Mouse (Mus musculus) CD4-positive, CD25-positive, alpha-beta regulatory T cell, adult 4 months (primary cell): ENCODE data around the gene Hoxa7. TPM values are rescaled to one million over a fixed set of nuclear protein-coding genes. Genes with fewer than 3 reads are reported as not detected.

Experiments
- ATAC-seq: one replicate; pipeline ENCODE4 v1.8.0; 2017
- polyA plus RNA-seq, 2 experiments: library from polyadenylated mRNA; unstranded; fragments of 100-300 nt; shearing (Covaris generic); gene quantifications; one replicate each; pipeline ENCODE4 v1.2.1; 2017

Gene Hoxa7
- polyA plus RNA-seq, 2 experiments from 2014 or later = not detected

DNA sequence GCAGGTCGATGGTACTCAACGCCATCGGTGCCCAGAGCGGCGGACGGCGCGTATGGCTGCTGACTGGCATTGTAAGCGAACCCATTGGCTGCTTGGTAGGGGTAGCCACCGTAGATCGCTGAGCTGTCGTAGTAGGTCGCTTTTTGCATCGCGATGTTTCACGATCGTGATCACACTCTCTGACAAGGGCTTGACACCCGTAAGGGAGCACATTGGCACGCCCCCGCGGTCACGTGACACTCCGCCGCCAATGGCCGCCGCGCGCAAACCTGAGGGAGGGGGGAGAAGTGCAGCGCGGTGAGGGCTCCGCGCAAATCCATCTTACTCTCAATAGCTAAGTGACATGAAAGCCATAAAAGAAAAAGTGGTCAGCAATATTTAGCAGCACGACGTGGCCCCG is 49.2 kb downstream of the Hoxa7 start:
- no peak for ATAC-seq

DNA sequence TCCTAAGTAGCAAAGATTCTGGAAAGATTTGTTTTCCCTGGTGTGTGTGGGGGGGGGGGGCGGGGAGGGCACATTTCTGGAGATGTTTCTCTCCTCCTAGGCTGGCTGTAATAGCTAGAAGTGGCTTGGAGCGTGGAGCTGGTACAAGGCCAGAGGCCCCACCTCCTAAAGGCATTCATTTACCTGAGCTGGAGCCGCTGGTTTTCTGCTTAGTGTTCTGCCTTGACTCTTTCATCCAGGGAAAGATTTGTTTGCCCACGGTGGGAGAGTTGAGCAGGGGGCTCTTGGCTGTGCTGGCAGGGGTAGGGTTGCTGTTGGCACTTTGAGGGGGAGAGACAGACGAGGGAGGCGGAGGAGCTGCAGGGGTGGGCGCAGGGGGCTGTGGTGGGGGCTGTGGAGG is 49.7 kb downstream of the Hoxa7 start:
- ATAC-seq = no peak

DNA sequence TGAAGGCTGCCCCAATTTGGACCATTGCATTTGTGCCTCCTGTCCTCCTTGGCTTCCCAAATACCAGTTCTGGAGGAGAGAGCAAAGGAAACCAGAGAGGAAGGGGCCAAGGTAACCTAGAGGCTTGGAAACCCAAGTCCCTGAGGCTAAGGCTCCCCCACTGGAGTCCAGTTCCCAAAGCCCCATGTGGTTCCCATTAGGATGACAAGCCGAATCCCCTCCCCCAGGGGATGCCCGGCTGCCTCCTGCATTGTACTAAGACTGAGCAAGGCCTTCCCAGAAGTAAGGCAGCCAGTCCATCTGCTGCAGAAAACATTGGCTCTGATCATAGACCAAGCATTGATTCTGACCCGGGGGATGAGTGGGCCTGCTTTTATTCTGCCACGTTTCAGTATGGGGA is 50.3 kb downstream of the Hoxa7 start:
- ATAC-seq = no peak

DNA sequence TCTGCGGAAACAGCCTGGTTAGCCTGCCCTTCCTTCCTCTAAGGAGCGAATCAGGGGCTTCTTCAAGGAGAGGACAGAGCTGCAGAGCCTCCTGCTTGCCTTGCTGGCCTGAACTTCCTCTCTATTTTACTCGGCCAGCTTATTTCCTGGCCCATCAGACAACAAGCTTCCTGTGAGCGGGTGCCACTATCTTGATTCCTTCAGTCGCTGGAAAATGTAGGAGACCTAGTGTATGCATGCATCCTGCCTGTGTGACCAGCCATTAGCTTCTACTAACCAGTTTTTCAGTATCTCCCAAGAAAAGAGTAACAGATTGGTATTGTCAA is 50.8 kb downstream of the Hoxa7 start:
- no peak for ATAC-seq

DNA sequence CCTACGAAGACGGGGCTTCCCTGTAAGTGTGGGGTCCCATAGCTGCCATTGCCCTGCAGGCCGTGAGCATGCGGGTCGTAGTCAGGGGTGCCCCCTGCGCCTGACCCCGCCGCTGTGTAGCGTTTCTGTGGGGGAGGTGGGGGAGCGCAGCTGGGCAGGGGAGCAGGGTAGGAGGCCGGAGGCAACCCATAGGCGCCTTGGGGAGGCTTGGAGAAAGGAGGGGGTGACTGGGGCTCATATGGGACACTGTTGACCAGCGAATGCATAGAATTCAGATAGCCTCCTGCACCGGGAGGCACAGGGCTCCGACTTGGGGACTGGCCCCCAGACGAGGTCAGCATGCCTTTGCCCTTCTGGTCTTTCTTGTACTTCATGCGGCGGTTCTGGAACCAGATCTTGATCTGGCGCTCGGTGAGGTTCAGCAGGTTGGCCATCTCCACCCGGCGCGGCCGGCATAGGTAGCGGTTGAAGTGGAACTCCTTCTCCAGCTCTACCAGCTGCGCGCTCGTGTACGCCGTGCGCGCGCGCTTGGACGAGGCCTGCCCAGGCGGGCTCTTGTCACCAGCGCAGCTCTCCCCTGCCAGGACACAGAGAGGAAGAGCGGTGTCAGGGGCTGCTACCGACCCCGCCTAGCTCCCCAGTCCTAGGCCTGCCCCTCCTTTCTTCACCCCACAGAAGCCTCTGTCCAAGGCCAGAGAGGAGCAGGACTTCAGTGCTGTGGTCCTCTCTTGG is 51.3 kb downstream of the Hoxa7 start:
- ATAC-seq = no peak

DNA sequence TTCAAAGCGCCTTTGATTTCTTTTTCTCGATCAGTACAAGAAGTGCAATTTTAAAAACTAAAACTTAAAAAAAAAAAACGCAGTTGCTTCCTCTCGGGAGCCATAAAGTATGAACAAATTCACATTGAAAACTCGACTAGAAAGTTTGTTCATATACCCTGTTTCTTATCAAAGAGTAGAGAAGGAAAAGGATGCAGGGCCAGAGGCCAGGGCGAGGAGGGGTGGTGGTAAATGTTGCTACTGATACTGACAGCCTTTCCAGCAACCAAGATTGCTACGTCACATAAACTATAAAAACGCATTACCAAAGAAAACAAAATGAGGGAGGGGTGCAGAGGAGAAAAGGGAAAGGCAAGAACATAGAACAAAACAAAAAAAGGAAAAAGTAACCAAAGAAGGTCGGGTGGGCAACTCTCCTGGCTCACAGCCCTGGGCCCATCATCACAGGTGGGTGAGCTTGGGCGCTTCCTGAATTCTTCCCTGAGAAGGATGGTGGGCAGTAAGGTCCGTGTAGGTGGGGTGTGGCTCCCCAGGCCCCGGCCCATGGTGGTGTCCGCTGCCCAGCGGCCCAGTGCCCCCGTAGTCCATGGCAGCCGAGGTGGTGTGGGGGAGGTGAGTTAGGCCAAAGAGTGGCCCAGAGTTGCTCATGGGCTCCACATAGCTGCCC is 52.0 kb downstream of the Hoxa7 start:
- ATAC-seq = no peak

DNA sequence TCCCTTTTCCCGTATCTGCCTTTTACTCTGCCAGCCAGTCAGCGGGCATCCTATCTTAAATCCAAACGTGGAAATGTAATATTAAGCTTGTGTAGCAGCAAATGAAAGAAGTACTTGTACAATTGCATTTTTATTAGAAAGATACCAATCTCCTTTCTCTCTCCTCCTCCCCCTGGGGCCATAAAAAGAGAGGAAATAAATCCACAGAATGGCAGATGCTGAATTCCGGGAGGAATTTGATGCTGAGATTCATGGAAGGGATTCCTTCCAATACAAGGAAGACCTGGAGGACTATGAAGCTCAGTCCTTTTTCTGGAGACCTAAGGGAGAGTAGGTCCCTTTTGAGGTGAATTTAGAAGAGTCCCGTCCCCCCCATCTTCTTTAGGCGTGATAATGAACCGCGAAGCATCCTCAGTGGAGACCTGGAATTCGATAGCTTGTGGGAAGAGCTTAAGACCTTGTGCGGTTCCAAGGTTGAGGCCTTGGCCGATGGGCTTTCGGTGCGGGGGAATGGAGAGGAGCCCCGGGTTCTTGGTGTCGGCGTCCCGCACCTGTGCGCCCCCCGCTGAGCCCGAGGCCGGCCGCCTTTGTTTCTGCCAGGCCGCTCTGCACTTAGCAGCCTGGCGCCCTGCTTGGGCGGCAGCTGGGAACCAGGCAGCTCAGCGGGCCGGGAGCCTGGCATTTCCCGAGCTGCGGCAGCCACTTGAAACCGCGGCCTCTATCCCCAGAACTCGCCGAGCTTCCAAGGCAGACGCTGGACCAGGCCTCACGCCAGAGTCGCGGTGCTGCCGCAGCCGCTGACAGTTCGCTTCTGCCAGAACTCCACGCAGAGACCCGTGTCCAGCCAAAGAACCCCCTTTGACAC is 53.2 kb downstream of the Hoxa7 start:
- no peak for ATAC-seq

DNA sequence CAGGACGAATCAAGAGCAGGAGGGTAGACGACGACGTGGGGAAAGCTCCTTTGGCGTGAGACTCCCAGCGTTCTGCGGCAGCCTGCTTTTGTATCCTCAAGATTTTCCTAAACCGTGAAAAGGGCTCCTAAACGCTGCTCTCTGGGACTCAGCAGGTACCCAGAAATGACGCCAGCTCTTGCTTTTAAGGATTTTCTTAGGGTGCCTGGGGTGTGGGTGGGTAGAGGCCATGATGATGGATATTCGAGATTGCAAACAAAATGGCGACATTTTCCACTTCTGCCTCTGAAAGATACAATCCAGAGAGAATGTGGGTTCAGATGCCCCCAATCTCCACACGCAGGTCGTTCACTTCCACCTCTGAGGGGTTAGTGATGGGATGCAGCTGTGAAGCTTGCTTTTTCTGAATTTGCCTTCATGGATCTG is 53.9 kb downstream of the Hoxa7 start:
- no peak for ATAC-seq

DNA sequence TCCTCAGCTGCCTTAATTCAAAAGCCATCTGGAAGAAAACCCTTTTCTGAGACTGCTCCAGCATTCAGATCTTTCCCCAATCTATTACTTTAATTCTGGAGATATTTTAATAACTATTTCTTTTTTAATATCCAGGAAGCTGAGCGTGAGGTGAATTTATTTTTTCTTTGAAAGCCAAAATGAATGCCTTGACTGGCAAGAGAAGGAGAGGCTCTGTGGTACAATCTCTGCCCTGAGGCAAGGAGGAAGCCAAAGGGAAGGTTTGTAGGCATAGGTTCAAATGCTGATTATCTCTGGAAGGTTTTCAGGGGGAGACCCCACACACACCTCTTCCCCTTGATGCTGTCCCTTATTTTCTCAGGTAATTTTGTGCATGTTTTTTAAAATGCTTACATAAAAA is 54.5 kb downstream of the Hoxa7 start:
- no peak for ATAC-seq

DNA sequence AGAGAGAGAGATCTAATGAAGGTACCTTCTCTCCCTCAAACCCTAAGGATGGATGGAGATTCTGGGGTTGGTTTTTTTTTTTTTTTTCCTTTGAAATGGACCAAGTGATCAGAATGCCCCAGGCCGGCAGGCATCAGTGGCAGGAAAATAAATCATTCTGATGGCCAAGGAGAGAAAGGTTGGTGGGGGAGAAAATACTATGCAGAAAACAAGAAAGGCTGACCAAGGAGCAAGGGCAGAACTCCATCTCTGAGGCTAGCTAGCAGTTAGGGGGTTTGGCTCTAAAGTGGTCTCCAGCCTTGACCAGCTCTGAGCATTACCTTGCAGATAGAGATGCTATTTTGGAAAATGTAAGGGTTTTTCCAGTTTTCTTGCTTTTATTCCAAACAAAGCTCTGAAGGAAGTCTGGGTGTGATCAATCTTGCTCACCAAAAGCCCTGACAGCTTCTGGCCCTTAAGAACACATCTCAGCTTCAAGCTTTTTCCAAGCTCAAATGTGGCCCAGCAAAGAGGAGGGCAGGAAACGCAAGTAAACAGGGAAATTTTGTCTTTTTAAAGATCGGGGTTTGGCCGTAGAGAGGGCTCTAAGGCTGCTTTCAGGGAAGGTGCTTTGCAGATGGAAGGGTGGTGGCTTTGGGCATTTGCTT is 55.1 kb downstream of the Hoxa7 start:
- no peak for ATAC-seq

DNA sequence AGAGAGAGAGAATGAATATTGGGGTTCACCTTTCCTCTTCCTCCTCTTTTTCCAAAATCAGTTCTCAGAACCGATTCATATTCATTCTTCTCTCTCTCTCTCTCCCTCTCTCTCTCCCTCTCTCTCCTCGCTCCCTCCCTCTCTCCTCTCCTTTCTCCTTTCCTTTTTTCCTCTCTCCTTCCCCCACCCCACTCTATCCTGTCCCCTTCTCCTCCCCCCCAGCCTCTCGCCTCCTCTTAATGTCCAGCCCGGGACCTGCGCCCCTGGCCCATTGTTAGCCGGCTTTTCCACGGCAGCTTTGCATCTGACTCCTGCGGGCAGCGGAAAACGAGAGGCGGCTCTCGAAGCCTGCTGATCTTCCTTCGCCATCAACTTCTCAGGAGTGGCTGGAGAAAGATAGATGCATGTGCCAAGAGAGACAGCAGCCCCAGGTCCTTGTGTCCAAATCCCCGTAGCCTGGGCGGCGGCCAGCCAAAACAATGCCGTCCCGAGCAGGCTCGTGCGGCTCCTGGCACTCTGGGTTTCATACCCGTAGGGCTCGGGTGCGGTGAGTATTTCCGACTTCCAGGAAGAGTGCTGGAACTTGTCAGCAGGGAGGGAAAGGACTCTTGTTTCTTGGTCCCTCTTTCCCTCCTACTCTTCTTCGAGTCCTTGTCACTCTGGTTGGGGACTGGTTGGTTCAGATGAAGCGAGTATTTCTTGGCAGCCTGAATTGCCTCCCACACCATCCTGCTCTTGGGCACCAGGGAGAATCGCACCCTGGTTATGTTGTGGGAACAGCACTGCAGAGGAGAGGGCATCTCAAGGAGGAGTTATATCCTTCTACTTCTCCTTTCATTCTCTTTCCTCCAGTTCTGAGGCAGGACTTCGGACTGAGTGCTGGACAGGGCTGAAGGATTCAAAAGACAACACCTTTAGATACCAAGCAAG is 55.9 kb downstream of the Hoxa7 start:
- no peak for ATAC-seq

DNA sequence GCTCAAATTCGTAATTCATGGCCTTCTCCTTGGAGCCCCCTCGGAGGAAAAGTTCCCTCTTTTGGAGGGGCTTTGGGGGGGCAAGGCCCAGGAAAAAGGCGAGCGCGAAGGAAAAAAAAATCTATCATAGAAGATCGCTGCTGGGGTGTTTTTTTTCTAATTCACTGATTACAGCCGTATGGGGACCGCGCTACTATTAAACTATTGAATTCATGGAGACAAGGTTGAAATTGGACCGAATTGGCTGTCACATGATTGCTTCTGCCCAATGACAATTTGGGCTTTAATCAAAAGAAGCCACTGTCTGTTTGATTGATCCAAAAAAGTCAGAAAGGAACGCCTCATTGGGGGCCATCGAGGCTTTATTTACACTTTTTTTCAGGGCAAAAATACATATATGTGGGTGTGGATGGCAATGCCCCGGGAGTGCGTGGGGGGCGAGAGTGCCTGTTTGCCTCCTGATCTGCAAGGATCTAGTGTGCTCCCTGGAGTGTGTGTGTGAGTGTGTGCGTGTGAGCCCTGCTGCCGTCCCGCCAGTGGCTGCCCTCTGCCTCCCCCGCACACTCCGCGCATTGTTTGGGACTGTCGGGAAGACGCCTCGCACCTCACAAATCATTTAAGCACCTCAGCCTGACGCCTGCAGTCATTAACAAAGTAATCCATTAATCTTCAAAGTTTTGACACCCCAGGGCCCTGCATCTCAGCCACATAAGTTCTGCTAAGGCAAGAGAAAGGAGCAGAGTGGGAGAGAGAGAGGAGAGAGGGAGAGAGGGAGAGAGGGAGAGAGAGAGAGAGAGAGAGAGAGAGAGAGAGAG is 56.8 kb downstream of the Hoxa7 start, which contains the start of gene Hoxa2:
Gene Hoxa2 (minus strand): TSS at position 206 of the 815 bp plus-strand sequence.
- ATAC-seq = no peak

Other genes with a start within 250 kb of the Hoxa7 start
- gene Skap2, start 209.3 kb downstream of the Hoxa7 start, polyA plus RNA-seq = 10 to 100 TPM; 18.8 to 22.7 TPM
- not detected for gene Hoxa1, start 63.5 kb downstream of the Hoxa7 start, polyA plus RNA-seq
- gene Hoxa2, start 57.0 kb downstream of the Hoxa7 start, polyA plus RNA-seq = not detected
- gene 5730596B20Rik, start 44.4 kb downstream of the Hoxa7 start, polyA plus RNA-seq = not detected
- gene Hoxa4, start 30.1 kb downstream of the Hoxa7 start, polyA plus RNA-seq = not detected
- gene Hoxa5, start 17.3 kb downstream of the Hoxa7 start, polyA plus RNA-seq = not detected
- gene Hoxa6, start 13.1 kb downstream of the Hoxa7 start, polyA plus RNA-seq = not detected
- gene Hoxa3, start 8.5 kb downstream of the Hoxa7 start, polyA plus RNA-seq = under 1 TPM in 1 of 2 experiments, not detected in 1; 0.15 TPM
- not detected for gene Gm28308, start 8.5 kb downstream of the Hoxa7 start, polyA plus RNA-seq
- gene Hoxa9, start 9.2 kb upstream of the Hoxa7 start, polyA plus RNA-seq = under 1 TPM in 1 of 2 experiments, not detected in 1; 0.17 TPM
- not detected for gene Hoxa10, start 19.0 kb upstream of the Hoxa7 start, polyA plus RNA-seq
- not detected for gene Hoxa11, start 24.0 kb upstream of the Hoxa7 start, polyA plus RNA-seq
- gene Hoxa13, start 39.0 kb upstream of the Hoxa7 start, polyA plus RNA-seq = not detected
- not detected for gene Evx1, start 91.6 kb upstream of the Hoxa7 start, polyA plus RNA-seq